In genomic region chr1:53845854-53846253, GRCm38 (mm10) we compare ENCODE assay signal across 15 mouse cellular contexts.
A peak's percentile ranks its signal among the peaks of the same experiment; 100 is the strongest.
DNase-seq lines count a peak whose midpoint lies in the region; ATAC-seq and TF ChIP-seq lines count a peak whose summit lies in the region.
"Had no signal": no experiment of that assay in that cellular context is flagged by ENCODE, and none has a peak within 500 bp of the region (broad histone marks: within the 10 kb centered on the region; RNA-seq: fewer than 3 reads in every experiment).

No protein-coding gene starts in this region.

- H3K4me2 ChIP-seq in kidney, embryonic 16.5 days (replicated peaks; ENCODE audit: low read depth, low read length) = no peak overlapping the region
- no peak overlapping the region for H3K4me2 ChIP-seq in embryonic facial prominence, embryonic 14.5 days (ENCODE audit: low read depth, low read length)
- H3K4me2 ChIP-seq: embryonic facial prominence, embryonic 12.5 days had no signal

- no peak for DNase-seq in kidney, adult 2 months
- DNase-seq in 416B (ENCODE audit: low read depth) (peak; percentile 94), MN1 (ENCODE audit: low spot score) (no peak)
- DNase-seq in embryonic facial prominence, embryonic 14.5 days (ENCODE audit: low spot score) = peak; percentile 76
- DNase-seq in heart, postnatal 10 days = no peak
- no peak for DNase-seq in right cerebral cortex, adult 2 months (ENCODE audit: low spot score in 2 of 2)
- DNase-seq: adrenal gland, adult 2 months; cerebellum, adult 11-12 months; heart, postnatal 36 days; kidney, postnatal 25 days; left cerebral cortex, postnatal 4 days; right cerebral cortex, postnatal 4 days had no signal

- no peaks in the 10 kb centered on the region for H3K27me3 ChIP-seq in kidney, embryonic 16.5 days (ENCODE audit: insufficient read depth, low read length)
- no peaks in the 10 kb centered on the region for H3K27me3 ChIP-seq in kidney, adult 2 months (replicated peaks; ENCODE audit: control insufficient read depth, insufficient read depth, low read length)
- H3K27me3 ChIP-seq in embryonic facial prominence, embryonic 14.5 days (replicated peaks; ENCODE audit: control insufficient read depth, insufficient read depth, low read length) = no peaks in the 10 kb centered on the region
- H3K27me3 ChIP-seq: embryonic facial prominence, embryonic 12.5 days had no signal

- no peak for TF ChIP-seq CTCF in kidney, adult 2 months (conservative IDR thresholded peaks at IDR 0.05; ENCODE audit: insufficient read depth, insufficient read length, low read depth, low read length)

- WGBS in kidney, embryonic 16.5 days = 66% methylated on average over 8 of the region's 8 CpGs
- WGBS in kidney, adult 2 months = 60% methylated on average over 8 of the region's 8 CpGs
- 64% methylated on average over 8 of the region's 8 CpGs for WGBS in embryonic facial prominence, embryonic 14.5 days

- H3K4me3 ChIP-seq in kidney, embryonic 16.5 days (ENCODE audit: low read length) = no peak overlapping the region
- no peak overlapping the region for H3K4me3 ChIP-seq in kidney, adult 2 months (ENCODE audit: insufficient read depth, low read depth, low read length)
- no peak overlapping the region for H3K4me3 ChIP-seq in embryonic facial prominence, embryonic 14.5 days (ENCODE audit: low read depth, low read length)
- H3K4me3 ChIP-seq: embryonic facial prominence, embryonic 12.5 days had no signal

- intact Hi-C loops in heart, postnatal 10 days (cut with DNase I) = no loop called here

- no peaks in the 10 kb centered on the region for H3K36me3 ChIP-seq in kidney, embryonic 16.5 days (ENCODE audit: insufficient read depth, low read length)
- no peaks in the 10 kb centered on the region for H3K36me3 ChIP-seq in kidney, adult 2 months (ENCODE audit: control insufficient read depth, insufficient read depth, low read length)
- no peaks in the 10 kb centered on the region for H3K36me3 ChIP-seq in embryonic facial prominence, embryonic 14.5 days (ENCODE audit: control insufficient read depth, insufficient read depth, low read length)
- H3K36me3 ChIP-seq: embryonic facial prominence, embryonic 12.5 days had no signal

- peak; percentile 64; the same call in 1 of the 2 replicates for ATAC-seq in kidney, embryonic 16.5 days (ENCODE audit: low FRiP score, low TSS enrichment)
- ATAC-seq in embryonic facial prominence, embryonic 14.5 days (ENCODE audit: low read depth) = peak; percentile 79
- ATAC-seq in megakaryocyte progenitor cell, adult 5-6 weeks (replicated peaks; ENCODE audit: poor library complexity) = peak; percentile 8; the same call in 1 of the 2 replicates

- peak overlapping the region; percentile 37 for H3K27ac ChIP-seq in kidney, embryonic 16.5 days (ENCODE audit: low read length)
- no peak overlapping the region for H3K27ac ChIP-seq in kidney, adult 2 months (ENCODE audit: insufficient read depth, low read depth, low read length)
- no peak overlapping the region for H3K27ac ChIP-seq in embryonic facial prominence, embryonic 14.5 days (replicated peaks; ENCODE audit: low read depth, low read length)
- H3K27ac ChIP-seq: embryonic facial prominence, embryonic 12.5 days had no signal

- no peak for TF ChIP-seq POLR2A in kidney, adult 2 months (IDR thresholded peaks at IDR 0.05; ENCODE audit: low read depth, low read length)

- peaks cover 7% of the 10 kb centered on the region; the same call in 1 of the 2 replicates for H3K4me1 ChIP-seq in kidney, embryonic 16.5 days (ENCODE audit: insufficient read depth, low read length)
- peaks cover 6% of the 10 kb centered on the region; the same call in 1 of the 2 replicates for H3K4me1 ChIP-seq in kidney, adult 2 months (ENCODE audit: control insufficient read depth, insufficient read depth, low read length)
- 0 out of 2 replicates have a peak, but pooled peaks cover 5% of the 10 kb centered on the region for H3K4me1 ChIP-seq in embryonic facial prominence, embryonic 14.5 days (ENCODE audit: control insufficient read depth, insufficient read depth, low read length)

- H3K9me3 ChIP-seq in kidney, embryonic 16.5 days (ENCODE audit: low read length) = no peaks in the 10 kb centered on the region
- H3K9me3 ChIP-seq in embryonic facial prominence, embryonic 14.5 days (ENCODE audit: control insufficient read depth, low read length) = no peaks in the 10 kb centered on the region
- H3K9me3 ChIP-seq: embryonic facial prominence, embryonic 12.5 days had no signal

- no peak overlapping the region for H3K9ac ChIP-seq in kidney, embryonic 16.5 days (replicated peaks; ENCODE audit: low read length)
- no peak overlapping the region for H3K9ac ChIP-seq in embryonic facial prominence, embryonic 14.5 days (ENCODE audit: low read depth, low read length)
- H3K9ac ChIP-seq: embryonic facial prominence, embryonic 12.5 days had no signal

Comparison
In these comparisons a context has a peak if more than half of its experiments do, and no peak if none do; other contexts are left out.
1. ATAC-seq: peak in every context shown above with its lines; median percentile 79 in embryonic facial prominence, embryonic 14.5 days; 64 in kidney, embryonic 16.5 days; 8 in megakaryocyte progenitor cell, adult 5-6 weeks.
2. DNase-seq: peak in 416B (single experiment) and embryonic facial prominence, embryonic 14.5 days (single experiment); none in kidney, adult 2 months (single experiment), heart, postnatal 10 days (0 of 2), MN1 (single experiment) and right cerebral cortex, adult 2 months (0 of 2).